Mouse (Mus musculus): ENCODE measurements around the gene Kalrn.

DNA sequence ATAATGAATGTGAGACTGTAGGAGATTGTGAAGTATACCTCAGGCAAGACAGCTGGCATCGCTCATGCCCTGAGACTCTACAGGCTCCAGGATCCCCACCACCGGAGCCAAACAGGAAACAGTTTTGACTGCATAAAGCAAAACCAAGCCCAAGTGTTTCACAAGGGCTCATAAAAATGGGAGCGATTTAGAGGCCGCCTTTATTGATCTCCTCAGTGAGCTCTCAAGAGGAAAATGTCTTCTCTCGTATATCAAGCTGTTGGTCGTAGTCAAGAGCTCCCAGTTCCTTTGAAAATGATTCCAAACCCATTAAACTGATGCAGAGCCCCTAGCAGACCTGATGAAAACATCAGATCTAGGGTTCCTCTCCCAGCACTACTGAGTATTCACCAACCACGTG lies 127.7 kb downstream of the Kalrn start:
- TF ChIP-seq POLR2A (IDR thresholded peaks at IDR 0.05; ENCODE audit: extremely low read depth, insufficient read depth, low read length) (no peak), CTCF (IDR thresholded peaks at IDR 0.05; ENCODE audit: extremely low read depth, insufficient read depth, low read length) (no peak)
